Mouse (Mus musculus): Measurements from ENCODE around the gene Neurl1a.

Neurl1a gene

DNA sequence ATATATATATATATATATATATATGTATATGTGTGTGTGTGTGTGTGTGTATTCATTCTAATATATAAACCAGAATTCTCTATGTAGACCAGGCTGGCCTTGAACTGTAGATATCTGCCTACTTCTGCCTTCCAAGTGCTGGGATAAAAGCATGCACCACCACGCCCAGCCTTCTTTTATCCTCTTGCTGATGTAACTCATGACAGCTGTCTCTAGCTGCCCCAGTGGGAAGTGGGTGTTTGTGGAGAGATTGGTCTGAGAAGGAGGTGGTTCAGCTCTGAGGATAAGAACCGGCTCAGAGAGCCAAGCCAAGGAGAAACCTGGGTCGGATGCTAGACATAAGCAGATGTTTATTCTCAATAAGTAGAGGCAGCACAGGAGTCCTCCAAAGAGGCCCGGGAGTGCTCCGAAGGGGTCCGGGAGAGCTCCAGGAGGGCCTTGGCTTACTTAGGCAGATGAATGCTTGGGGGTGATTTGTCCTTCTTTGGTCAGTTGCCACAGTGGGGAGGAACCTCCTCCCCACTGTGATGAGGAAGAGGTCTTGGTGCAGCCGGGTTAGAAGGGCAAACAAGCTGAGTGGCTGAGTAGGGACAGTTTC lies 10.9 kb upstream of the Neurl1a start:
- in situ Hi-C loops (cut with MboI; ENCODE audit: low sequenced_read_pairs): no loop called here

GRCm38 (mm10) chr19:47168223-47168622 lies 10.4 kb upstream of the Neurl1a start:
- in situ Hi-C loops (cut with MboI; ENCODE audit: low sequenced_read_pairs): no loop called here

DNA sequence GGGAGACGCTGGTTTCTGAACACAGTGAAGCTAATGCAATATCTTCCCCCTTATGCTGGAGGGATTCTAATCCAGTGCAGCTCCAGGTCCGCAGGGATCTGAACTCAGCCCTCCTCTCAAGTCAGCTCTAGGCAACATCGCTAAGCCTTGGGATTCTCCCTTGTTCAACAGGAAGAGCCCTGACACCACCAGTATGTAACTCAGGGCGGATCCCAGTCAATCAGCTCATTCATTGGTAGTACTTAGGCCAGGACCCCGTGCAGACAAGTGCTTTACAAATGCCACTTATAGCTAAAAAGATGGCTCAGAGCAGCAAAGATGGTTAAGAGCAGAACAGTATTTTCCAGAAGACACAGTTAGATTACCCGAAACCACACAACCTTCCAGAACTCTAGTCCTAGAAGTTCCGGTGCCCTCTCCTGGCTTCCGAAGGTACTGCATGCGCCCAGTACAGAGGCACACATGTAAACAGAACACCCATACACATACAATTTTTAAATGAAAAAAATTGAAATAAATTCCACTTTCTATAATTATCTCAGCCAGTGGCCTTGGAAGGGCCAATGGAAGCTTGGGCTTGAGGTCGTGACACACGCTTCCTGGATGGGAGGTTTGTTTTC lies 9.7 kb upstream of the Neurl1a start:
- in situ Hi-C loops (cut with MboI; ENCODE audit: low sequenced_read_pairs): no loop called here

DNA sequence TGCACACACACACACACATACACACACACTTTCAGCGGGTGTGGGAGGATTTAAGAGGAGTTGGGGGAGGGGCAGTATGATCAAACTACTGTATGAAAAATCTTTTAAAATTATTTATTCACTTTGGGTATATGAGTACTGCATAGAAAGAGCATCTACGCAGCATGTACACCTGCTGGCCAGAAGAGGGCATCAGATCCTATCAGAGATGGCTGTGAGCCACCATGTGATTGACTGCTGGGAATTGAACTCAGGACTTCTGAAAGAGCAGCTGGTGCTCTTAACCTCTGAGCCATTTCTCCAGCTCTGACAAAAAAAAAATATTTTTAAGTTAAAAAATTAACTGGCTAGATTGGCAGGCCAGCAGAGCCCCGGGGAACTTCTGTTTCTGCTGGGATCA lies 4.1 kb upstream of the Neurl1a start:
- in situ Hi-C loops (cut with MboI; ENCODE audit: low sequenced_read_pairs): no loop called here

DNA sequence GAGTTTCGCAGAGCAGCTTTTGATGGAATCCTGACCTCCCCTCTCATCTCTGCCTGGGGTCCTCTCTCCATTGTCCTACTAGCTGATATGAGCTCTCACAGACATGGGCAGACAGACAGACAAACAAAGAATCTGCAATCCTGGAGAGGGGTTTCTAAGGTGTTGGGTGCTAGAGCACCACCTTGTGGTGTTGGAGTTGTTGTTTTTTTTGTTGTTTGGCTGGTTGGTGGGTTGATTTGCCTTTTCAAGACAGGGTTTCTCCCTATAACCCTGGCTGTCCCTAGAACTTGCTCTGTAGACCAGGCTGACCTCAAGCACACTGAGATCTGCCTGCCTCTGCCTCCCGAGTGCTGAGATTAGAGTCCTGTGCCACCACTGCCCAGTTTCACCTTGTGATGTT lies 3.1 kb upstream of the Neurl1a start:
- in situ Hi-C loops (cut with MboI; ENCODE audit: low sequenced_read_pairs): no loop called here

DNA sequence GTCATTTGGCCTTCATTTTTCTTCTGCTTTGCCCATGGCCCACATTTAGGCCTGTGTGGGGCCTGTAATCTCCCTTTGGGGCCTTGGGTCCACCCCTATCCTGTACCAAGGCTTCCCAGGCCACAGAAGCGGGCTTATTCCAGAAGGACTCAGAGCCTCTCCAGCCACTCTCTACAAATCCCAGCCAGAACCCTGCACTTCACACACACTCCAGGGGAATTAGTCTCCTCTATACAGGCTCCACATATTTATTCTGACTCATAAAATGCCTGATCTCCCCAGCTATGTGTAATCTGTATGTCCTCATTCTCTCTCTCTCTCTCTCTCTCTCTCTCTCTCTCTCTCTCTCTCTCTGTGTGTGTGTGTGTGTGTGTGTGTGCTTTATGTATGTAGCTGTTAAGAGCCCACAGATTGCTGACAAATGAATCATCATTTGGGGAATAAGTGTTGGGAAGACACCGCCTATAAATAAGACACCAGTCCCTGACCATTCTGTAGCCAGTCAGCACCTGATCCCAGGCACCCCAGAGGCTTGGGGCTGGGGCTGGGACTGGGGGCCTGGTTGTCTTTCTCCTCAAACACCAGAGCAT lies 1.6 kb upstream of the Neurl1a start:
- in situ Hi-C loops (cut with MboI; ENCODE audit: low sequenced_read_pairs): no loop called here

DNA sequence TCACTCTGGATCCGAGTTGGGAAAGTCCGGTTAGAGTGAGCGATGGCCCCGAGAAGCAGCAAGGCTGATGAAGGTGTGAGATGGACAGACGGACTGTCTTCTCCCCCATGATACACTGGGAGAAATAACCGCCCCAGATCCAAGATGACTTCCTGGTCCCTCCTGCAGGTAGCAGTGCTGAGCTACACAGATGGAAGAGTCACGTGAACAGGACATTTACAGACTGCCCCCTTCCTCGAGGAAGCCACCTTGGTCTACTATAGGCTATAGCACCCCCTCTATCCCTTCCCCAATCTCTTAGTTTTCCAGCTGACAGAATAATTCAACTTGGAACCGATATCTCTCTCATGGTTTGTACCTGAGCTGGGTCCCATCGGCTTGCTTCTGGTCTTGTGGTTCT lies 619 bp upstream of the Neurl1a start:
- in situ Hi-C loops (cut with MboI; ENCODE audit: low sequenced_read_pairs): no loop called here

- in situ Hi-C loops (cut with MboI; ENCODE audit: low sequenced_read_pairs): no loop called here
Measured at GRCm38 (mm10) chr19:47179272-47179809, 721 bp downstream of the Neurl1a start.

GRCm38 (mm10) chr19:47180011-47180410 lies 1.4 kb downstream of the Neurl1a start:
- in situ Hi-C loops (cut with MboI; ENCODE audit: low sequenced_read_pairs): no loop called here

GRCm38 (mm10) chr19:47184221-47184620 lies 5.6 kb downstream of the Neurl1a start:
- in situ Hi-C loops (cut with MboI; ENCODE audit: low sequenced_read_pairs): no loop called here

DNA sequence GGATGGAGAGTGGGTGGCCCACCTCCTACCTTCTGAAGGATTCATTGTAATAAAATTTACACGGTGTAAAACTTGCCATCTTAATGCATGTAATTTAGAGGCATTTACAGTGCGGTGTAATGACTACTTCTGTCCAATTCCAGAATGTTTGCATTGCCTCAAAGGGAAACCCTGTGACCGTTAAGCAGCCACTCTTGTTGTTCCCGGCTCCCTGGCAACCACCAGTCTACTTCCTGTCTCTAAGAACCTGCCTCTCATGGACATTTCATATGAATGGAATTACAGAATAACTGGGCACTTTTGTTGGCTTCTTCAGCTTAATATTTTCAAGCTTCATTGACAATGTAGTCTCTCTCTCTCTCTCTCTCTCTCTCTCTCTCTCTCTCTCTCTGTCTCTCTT lies 6.1 kb downstream of the Neurl1a start:
- in situ Hi-C loops (cut with MboI; ENCODE audit: low sequenced_read_pairs): no loop called here

DNA sequence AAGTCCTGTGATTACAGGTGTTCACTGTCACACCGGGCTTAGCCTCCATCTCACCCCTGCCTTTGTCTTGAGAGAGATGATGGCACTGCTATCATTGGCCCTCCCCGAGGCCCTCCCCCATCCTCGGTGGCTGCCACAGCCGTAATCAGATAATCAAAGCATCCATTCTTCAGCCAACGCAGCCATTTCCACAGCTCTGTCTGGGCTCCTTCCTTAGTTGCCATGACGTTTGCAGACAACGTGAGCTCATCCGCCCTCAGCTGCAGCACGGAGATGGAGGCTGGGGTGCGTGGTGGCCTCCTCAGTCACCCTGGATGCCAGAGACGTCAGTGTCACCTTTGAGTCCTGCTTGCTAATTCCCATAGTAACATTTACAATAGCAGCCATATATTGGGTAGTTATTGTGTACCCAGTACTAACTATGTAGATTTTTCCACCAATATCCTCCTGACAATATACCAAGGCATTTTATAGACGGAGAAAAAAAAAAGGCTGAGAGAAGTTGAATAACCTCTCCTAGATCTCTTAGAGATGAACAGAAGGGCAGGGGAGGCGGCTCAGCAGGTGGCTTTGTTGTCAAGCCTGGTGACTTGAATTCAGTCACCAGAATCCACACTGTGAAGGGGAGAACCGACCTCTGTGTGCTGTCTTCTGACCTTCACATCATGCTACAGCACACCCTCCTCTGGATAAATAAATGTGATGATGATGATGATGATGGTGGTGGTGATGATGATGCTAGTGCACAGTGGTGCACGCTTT lies 8.1 kb downstream of the Neurl1a start:
- in situ Hi-C loops (cut with MboI; ENCODE audit: low sequenced_read_pairs): no loop called here

GRCm38 (mm10) chr19:47188515-47189128 lies 10.0 kb downstream of the Neurl1a start:
- in situ Hi-C loops (cut with MboI; ENCODE audit: low sequenced_read_pairs): no loop called here

DNA sequence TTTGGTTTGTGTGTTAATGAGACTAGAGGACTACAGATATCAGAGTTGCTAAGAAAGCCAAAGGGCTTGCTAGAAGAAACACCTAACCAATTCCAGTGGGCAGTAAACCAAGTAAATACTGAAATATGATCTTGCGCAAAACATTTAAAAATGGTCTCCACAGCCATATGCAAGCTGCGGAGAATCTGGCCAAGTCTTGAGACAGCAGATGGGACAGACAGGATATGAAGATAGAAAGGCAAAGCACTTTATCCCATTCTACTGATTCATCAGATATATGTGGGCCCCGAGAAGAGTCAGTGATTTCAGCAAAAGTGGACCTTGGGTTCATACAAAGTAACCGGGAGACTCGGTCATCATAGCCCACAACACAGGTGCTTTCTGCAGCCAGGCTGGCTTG lies 13.5 kb downstream of the Neurl1a start:
- in situ Hi-C loops (cut with MboI; ENCODE audit: low sequenced_read_pairs): no loop called here

- in situ Hi-C loops (cut with MboI; ENCODE audit: low sequenced_read_pairs): no loop called here
Measured at GRCm38 (mm10) chr19:47198671-47199350, 20.2 kb downstream of the Neurl1a start.

DNA sequence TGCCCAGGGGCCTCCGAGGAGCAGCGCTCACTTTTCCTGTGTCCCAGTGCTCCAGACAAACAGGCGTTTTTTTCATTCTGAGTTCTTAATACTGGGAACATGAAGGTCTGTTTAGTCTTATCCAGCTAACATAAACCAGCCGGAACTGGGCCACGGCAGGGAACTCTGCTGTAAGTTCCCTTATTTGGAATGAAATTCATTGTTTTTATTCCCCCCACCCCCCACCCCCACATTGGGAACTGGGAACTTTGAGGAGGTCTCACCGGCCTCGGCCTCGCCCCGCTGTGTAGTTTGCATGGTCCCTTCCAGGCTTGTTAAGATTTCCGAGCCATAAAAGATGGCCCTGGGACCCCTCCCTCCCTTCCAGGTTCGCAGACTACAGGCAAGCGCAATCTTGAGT lies 23.4 kb downstream of the Neurl1a start:
- in situ Hi-C loops (cut with MboI; ENCODE audit: low sequenced_read_pairs): no loop called here

- in situ Hi-C loops (cut with MboI; ENCODE audit: low sequenced_read_pairs): no loop called here
Measured at GRCm38 (mm10) chr19:47202429-47202828, 23.8 kb downstream of the Neurl1a start.

DNA sequence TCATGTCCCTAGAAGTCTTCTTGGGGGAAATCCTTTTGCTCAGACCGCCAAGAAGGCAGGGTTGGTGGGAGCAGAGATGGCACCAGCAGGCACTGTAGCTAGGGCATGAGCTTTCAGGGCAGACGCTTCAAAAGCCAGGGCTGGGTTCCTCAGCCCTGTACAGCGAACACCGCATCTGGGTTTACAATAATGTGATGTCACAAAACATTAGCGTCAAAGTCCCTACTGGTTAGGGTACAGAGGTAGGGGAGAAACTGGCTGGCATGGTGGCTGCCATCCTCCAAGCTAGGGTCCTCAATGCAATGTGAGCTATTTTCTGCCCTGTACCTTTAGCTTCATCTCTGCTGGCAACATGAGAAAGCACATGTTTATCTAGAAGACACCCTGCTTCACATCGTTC lies 24.4 kb downstream of the Neurl1a start:
- in situ Hi-C loops (cut with MboI; ENCODE audit: low sequenced_read_pairs): no loop called here

DNA sequence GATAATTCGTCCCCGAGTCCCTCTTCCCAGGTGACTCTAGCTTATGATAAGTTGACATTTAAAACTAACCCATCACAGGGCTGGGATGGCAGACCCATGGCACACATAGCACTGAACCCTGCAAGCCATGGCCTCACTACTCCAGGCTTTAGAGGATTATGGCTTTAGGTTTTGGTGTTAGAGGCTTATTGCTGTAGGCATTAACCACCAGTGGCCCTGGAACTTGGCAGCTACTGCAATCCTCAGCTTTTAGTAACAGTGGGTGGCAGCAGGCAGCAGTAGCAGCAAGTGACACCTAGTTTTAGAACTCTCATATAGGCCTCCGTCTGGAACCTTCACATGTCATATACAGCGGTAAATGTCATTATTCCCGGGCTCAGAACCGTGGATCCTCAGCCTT lies 26.0 kb downstream of the Neurl1a start:
- in situ Hi-C loops (cut with MboI; ENCODE audit: low sequenced_read_pairs): no loop called here

DNA sequence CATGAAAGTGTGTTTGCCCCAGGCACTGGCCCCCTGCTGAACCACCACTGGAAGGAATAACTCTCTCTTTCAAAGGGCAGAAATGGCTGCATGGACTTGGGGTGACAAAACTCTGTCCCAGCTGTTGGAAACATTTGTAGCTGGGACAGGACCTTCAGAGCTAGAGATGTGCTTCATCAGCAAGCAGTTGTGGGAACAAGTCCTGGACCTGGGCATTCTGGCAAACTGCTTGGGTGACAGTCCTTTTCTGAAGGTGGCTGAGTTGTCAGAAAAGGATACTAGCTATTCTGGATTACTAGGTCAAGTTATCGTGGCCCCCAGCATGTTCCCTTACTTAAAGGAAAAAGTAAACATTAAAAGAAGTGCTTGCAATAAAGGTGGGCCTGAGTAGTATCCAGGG lies 27.5 kb downstream of the Neurl1a start:
- in situ Hi-C loops (cut with MboI; ENCODE audit: low sequenced_read_pairs): no loop called here

DNA sequence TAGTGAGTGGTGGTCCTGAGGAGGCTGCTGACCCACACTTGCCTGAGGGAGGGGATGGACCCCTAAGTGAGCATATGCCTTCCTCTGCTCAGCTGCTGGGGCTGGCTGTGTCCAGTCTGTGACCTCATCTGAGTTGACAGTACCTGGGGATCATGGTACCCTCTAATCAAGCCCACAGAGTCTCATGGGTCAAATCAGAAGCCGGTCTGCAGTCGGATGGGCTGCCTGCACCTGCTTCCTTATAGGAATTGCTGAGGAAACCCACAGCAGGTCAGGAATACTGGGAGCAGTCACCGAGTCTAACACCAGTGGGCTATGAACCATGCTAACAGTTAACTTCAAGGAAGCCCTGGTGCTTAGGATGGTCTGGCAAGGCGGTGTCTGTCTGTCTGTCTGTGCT lies 31.8 kb downstream of the Neurl1a start:
- in situ Hi-C loops (cut with MboI; ENCODE audit: low sequenced_read_pairs): no loop called here

Measured in CH12F3 (cell line).